8 mouse cellular contexts compared by ENCODE assay signal in the genomic region with DNA sequence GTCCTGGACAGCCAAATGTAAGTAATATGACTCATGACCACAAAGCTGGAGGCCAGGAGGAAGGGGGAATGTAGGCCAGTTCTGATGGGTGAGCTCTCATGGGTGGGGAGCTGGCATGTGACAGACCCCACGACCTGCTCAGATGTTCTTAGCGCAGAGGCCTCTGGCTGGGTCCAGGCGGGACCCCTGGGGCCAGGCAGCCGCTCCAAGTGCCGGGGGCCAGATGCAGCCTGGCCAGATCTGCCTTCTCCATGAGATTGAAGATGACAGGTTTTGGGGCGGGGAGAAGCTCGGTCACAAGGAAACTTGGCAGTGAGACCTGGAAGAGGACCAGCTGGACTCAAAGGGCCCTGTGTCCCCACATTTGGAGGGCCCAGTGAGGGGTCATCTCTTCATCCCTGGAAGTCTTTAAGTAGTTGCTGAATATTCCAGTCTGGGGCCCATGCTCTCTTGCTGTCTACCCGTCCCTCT.
DNase-seq lines count a peak whose midpoint lies in the region; ATAC-seq and TF ChIP-seq lines count a peak whose summit lies in the region.

No protein-coding gene starts in this region.

- peaks cover 13% of the 10 kb centered on the region for H3K36me3 ChIP-seq in forebrain, embryonic 10.5 days (replicated peaks)
- no peaks in the 10 kb centered on the region for H3K36me3 ChIP-seq in forebrain, embryonic 11.5 days (ENCODE audit: control insufficient read depth, insufficient read depth, low read length)
- H3K36me3 ChIP-seq in C2C12 (ENCODE audit: control insufficient read depth, insufficient read depth): no peaks in the 10 kb centered on the region
- no peaks in the 10 kb centered on the region for H3K36me3 ChIP-seq in forebrain, embryonic 13.5 days (ENCODE audit: poor library complexity, severe bottlenecking)
- no peaks in the 10 kb centered on the region for H3K36me3 ChIP-seq in hindbrain, postnatal 0 days (ENCODE audit: insufficient read depth, low read length)
- H3K36me3 ChIP-seq in stomach, embryonic 15.5 days: no peaks in the 10 kb centered on the region

- no peak overlapping the region for H3K4me2 ChIP-seq in forebrain, embryonic 11.5 days (ENCODE audit: low read depth, low read length, severe bottlenecking)
- peak overlapping the region; percentile 30; the same call in 1 of the 2 replicates for H3K4me2 ChIP-seq in forebrain, embryonic 13.5 days
- 0 out of 2 replicates have a peak overlapping the region, but pooled peaks have one; percentile 8 for H3K4me2 ChIP-seq in hindbrain, postnatal 0 days (ENCODE audit: low read depth, low read length)
- no peak overlapping the region for H3K4me2 ChIP-seq in stomach, embryonic 15.5 days

- WGBS in forebrain, embryonic 10.5 days: 77% methylated on average over 8 of the region's 8 CpGs
- WGBS in forebrain, embryonic 11.5 days: 71% methylated on average over 8 of the region's 8 CpGs
- WGBS in forebrain, embryonic 13.5 days: 44% methylated on average over 8 of the region's 8 CpGs
- 29% methylated on average over 8 of the region's 8 CpGs for WGBS in hindbrain, postnatal 0 days
- 52% methylated on average over 8 of the region's 8 CpGs for WGBS in stomach, embryonic 15.5 days

- H3ac ChIP-seq in C2C12 (ENCODE audit: control insufficient read depth, insufficient read length, low read depth): no peak overlapping the region

- ATAC-seq in forebrain, embryonic 11.5 days (replicated peaks; ENCODE audit: low FRiP score): no peak
- peak; percentile 48 for ATAC-seq in forebrain, embryonic 13.5 days
- peak; percentile 83 for ATAC-seq in hindbrain, postnatal 0 days
- no peak; the same call in 1 of the 2 replicates for ATAC-seq in stomach, embryonic 15.5 days (ENCODE audit: insufficient read depth, low FRiP score, low read depth)

- DNase-seq in forebrain, embryonic 10.5 days (ENCODE audit: extremely low spot score, low spot score): no peak
- DNase-seq in forebrain, embryonic 11.5 days (ENCODE audit: low spot score): no peak
- peak; percentile 90 for DNase-seq in hindbrain, postnatal 0 days (ENCODE audit: low spot score)
- no peak for DNase-seq in spleen, postnatal 36 days (ENCODE audit: low spot score in 2 of 2)
- no peak for DNase-seq in embryo, embryonic 9.5 days (ENCODE audit: extremely low spot score)

- H3K9me3 ChIP-seq in forebrain, embryonic 10.5 days: no peaks in the 10 kb centered on the region
- H3K9me3 ChIP-seq in forebrain, embryonic 11.5 days (ENCODE audit: control insufficient read depth, low read length): no peaks in the 10 kb centered on the region
- no peaks in the 10 kb centered on the region for H3K9me3 ChIP-seq in forebrain, embryonic 13.5 days (replicated peaks)
- no peaks in the 10 kb centered on the region for H3K9me3 ChIP-seq in hindbrain, postnatal 0 days (ENCODE audit: low read length)
- no peaks in the 10 kb centered on the region for H3K9me3 ChIP-seq in stomach, embryonic 15.5 days

- H3K4me1 ChIP-seq in forebrain, embryonic 10.5 days: peaks cover 52% of the 10 kb centered on the region
- peaks cover 15% of the 10 kb centered on the region for H3K4me1 ChIP-seq in forebrain, embryonic 11.5 days (replicated peaks; ENCODE audit: control insufficient read depth, insufficient read depth, low read length)
- H3K4me1 ChIP-seq in forebrain, embryonic 13.5 days: peaks cover 53% of the 10 kb centered on the region
- H3K4me1 ChIP-seq in hindbrain, postnatal 0 days (ENCODE audit: insufficient read depth, low read length): peaks cover 30% of the 10 kb centered on the region
- 0 out of 2 replicates have a peak, but pooled peaks cover 11% of the 10 kb centered on the region for H3K4me1 ChIP-seq in stomach, embryonic 15.5 days

- no peaks in the 10 kb centered on the region for H3K79me3 ChIP-seq in C2C12 (ENCODE audit: low read depth)

- no peak for TF ChIP-seq CTCF in C2C12 (IDR thresholded peaks at IDR 0.05; ENCODE audit: control insufficient read depth, insufficient read depth, insufficient read length)
- no peak for TF ChIP-seq CTCF in hindbrain, postnatal 0 days (IDR thresholded peaks at IDR 0.05; ENCODE audit: low read depth)

- H3K4me3 ChIP-seq in forebrain, embryonic 10.5 days: no peak overlapping the region
- no peak overlapping the region for H3K4me3 ChIP-seq in forebrain, embryonic 11.5 days (ENCODE audit: low read depth, low read length)
- no peak overlapping the region for H3K4me3 ChIP-seq in C2C12 (ENCODE audit: insufficient read depth, poor library complexity, severe bottlenecking)
- no peak overlapping the region for H3K4me3 ChIP-seq in forebrain, embryonic 13.5 days
- H3K4me3 ChIP-seq in hindbrain, postnatal 0 days (ENCODE audit: low read length): no peak overlapping the region
- no peak overlapping the region for H3K4me3 ChIP-seq in stomach, embryonic 15.5 days (replicated peaks)

- no peaks in the 10 kb centered on the region for H3K27me3 ChIP-seq in forebrain, embryonic 10.5 days (ENCODE audit: poor library complexity, severe bottlenecking)
- H3K27me3 ChIP-seq in forebrain, embryonic 11.5 days (ENCODE audit: control insufficient read depth, insufficient read depth, low read length): no peaks in the 10 kb centered on the region
- no peaks in the 10 kb centered on the region for H3K27me3 ChIP-seq in C2C12 (ENCODE audit: control insufficient read depth, insufficient read depth, insufficient read length)
- no peaks in the 10 kb centered on the region for H3K27me3 ChIP-seq in forebrain, embryonic 13.5 days
- no peaks in the 10 kb centered on the region for H3K27me3 ChIP-seq in hindbrain, postnatal 0 days (ENCODE audit: insufficient read depth, low read length)
- H3K27me3 ChIP-seq in stomach, embryonic 15.5 days (replicated peaks): no peaks in the 10 kb centered on the region

- H3K27ac ChIP-seq in forebrain, embryonic 10.5 days: peak overlapping the region; percentile 51
- no peak overlapping the region for H3K27ac ChIP-seq in forebrain, embryonic 11.5 days (ENCODE audit: low read depth, low read length)
- H3K27ac ChIP-seq in forebrain, embryonic 13.5 days: peak overlapping the region; percentile 87
- peak overlapping the region; percentile 88 for H3K27ac ChIP-seq in hindbrain, postnatal 0 days
- 0 out of 2 replicates have a peak overlapping the region, but pooled peaks have one; percentile 3 for H3K27ac ChIP-seq in stomach, embryonic 15.5 days

- no peak overlapping the region for H3K9ac ChIP-seq in forebrain, embryonic 11.5 days (ENCODE audit: low read length)
- no peak overlapping the region for H3K9ac ChIP-seq in forebrain, embryonic 13.5 days
- H3K9ac ChIP-seq in hindbrain, postnatal 0 days (replicated peaks; ENCODE audit: low read length): no peak overlapping the region
- no peak overlapping the region for H3K9ac ChIP-seq in stomach, embryonic 15.5 days

- H3K79me2 ChIP-seq in C2C12 (ENCODE audit: control insufficient read depth, insufficient read depth): no peaks in the 10 kb centered on the region

TF ChIP-seq in C2C12, 6 proteins besides CTCF, POLR2A, EP300 and RAD21:
- TF ChIP-seq USF1 (IDR thresholded peaks at IDR 0.05; ENCODE audit: low read depth) (peak; percentile 5), MYOD1 (IDR thresholded peaks at IDR 0.05; ENCODE audit: control insufficient read depth, insufficient read length, low read depth) (peak; percentile 1), CEBPB (IDR thresholded peaks at IDR 0.05; ENCODE audit: low read depth) (no peak)

Comparison
In these comparisons a context has a peak if more than half of its experiments do, and no peak if none do; other contexts are left out.
1. ATAC-seq: peak in forebrain, embryonic 13.5 days (single experiment) and hindbrain, postnatal 0 days (single experiment); none in forebrain, embryonic 11.5 days (single experiment) and stomach, embryonic 15.5 days (single experiment).
2. H3K4me2 ChIP-seq: peak in forebrain, embryonic 13.5 days (single experiment) and hindbrain, postnatal 0 days (single experiment); none in forebrain, embryonic 11.5 days (single experiment) and stomach, embryonic 15.5 days (single experiment).